Mouse (Mus musculus) limb, embryonic 13.5 days (tissue): Measurements from ENCODE around the gene Lrrc49. TPM values are rescaled to one million over a fixed set of nuclear protein-coding genes. Genes with fewer than 3 reads are reported as not detected.

Source experiments
- ATAC-seq: fragments of 200-750 bp; cut with Nextera tagmentation; 2 replicates; pipeline ENCODE4 v1.8.0; 2017; ENCODE audit warnings: low read depth, moderate number of reproducible peaks, moderate TSS enrichment; ENCODE audit not compliant: low FRiP score
- H3K27ac ChIP-seq: fragments of 300-500 bp; sonication (generic); 2 replicates; pipeline ENCODE4 v1.5.1; 2015; ENCODE audit warnings: inconsistent platforms, mild to moderate bottlenecking, moderate library complexity
- H3K27me3 ChIP-seq: fragments of 300-500 bp; sonication (generic); 2 replicates; pipeline ENCODE4 v1.6.1; 2015; ENCODE audit warnings: mild to moderate bottlenecking, inconsistent platforms
- H3K36me3 ChIP-seq: fragments of 300-500 bp; sonication (generic); 2 replicates; pipeline ENCODE4 v1.6.1; 2015; ENCODE audit warnings: inconsistent platforms, mild to moderate bottlenecking, moderate library complexity
- H3K4me1 ChIP-seq: fragments of 300-500 bp; sonication (generic); 2 replicates; pipeline ENCODE4 v1.6.1; 2015; ENCODE audit warnings: inconsistent platforms
- H3K4me2 ChIP-seq: fragments of 300-500 bp; sonication (generic); replicated peaks from 2 replicates; pipeline ENCODE4 v1.6.1; 2015; ENCODE audit warnings: inconsistent platforms, mild to moderate bottlenecking, moderate library complexity
- H3K4me3 ChIP-seq: fragments of 300-500 bp; sonication (generic); 2 replicates; pipeline ENCODE4 v1.5.1; 2015; ENCODE audit warnings: moderate library complexity, mild to moderate bottlenecking, inconsistent platforms
- H3K9ac ChIP-seq: fragments of 300-500 bp; sonication (generic); 2 replicates; pipeline ENCODE4 v1.6.1; 2015; ENCODE audit warnings: mild to moderate bottlenecking, inconsistent platforms
- H3K9me3 ChIP-seq: fragments of 300-500 bp; sonication (generic); 2 replicates; pipeline ENCODE4 v1.6.1; 2016; ENCODE audit warnings: inconsistent platforms
- WGBS: fragments of 180-500 bp; shearing (Covaris S2); methylation state at CpG from one replicate; pipeline ENCODE4 v1.1.7; 2015; 5-methylcytosine and 5-hydroxymethylcytosine counted together
- polyA plus RNA-seq: library from polyadenylated mRNA; unstranded; fragments of >200 nt; fragmentation: Nextera tagmentation; extraction: Ambion mirVana; gene quantifications from 2 replicates; pipeline ENCODE4 v1.2.1, GENCODE M21; 2015

The Lrrc49 gene
- polyA plus RNA-seq, 1 experiment from 2014 or later = 16.9 TPM

DNA sequence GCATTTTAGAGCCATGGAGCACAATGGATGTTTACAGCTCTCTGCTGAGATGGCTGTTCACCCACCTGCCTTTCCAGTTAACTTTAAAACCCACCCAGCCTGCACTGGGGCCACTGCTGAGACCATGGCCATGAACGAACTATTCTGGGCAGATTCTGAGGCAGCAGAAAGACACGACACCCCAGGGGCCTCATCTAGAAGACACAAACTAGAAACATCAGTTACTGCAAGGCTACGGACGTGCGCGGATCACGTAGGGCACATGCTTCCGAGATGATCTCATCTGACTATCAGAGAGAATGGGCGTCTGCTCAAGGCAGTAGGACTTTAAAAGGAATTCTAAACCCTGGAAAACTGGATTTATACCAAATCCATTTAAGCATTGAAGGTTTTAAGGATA is 71.0 kb downstream of the Lrrc49 start:
- Histone ChIP-seq H3K4me3 (no peak overlapping the region), H3K36me3 (peaks cover 6% of the 10 kb centered on the region), H3K27ac (no peak overlapping the region), H3K4me1 (no peaks in the 10 kb centered on the region), H3K27me3 (no peaks in the 10 kb centered on the region), H3K9ac (no peak overlapping the region), H3K4me2 (no peak overlapping the region), H3K9me3 (no peaks in the 10 kb centered on the region)
- WGBS = 63% methylated on average over 9 of the region's 9 CpGs
- ATAC-seq = no peak

GRCm38 (mm10) chr9:60616359-60616758 is 71.6 kb downstream of the Lrrc49 start:
- 82% methylated on average over 7 of the region's 7 CpGs for WGBS
- H3K27ac ChIP-seq = no peak overlapping the region
- H3K9me3 ChIP-seq = no peaks in the 10 kb centered on the region

GRCm38 (mm10) chr9:60612260-60612659 is 75.7 kb downstream of the Lrrc49 start:
- Histone ChIP-seq H3K4me3 (no peak overlapping the region), H3K9me3 (no peaks in the 10 kb centered on the region), H3K4me2 (no peak overlapping the region), H3K27me3 (no peaks in the 10 kb centered on the region), H3K9ac (no peak overlapping the region), H3K4me1 (peaks cover 4% of the 10 kb centered on the region), H3K27ac (no peak overlapping the region), H3K36me3 (peaks cover 6% of the 10 kb centered on the region)
- 80% methylated on average over 2 of the region's 2 CpGs for WGBS
- ATAC-seq = no peak

More at GRCm38 (mm10) chr9:60616359-60616758, 71.6 kb downstream of the Lrrc49 start:
- no peak for ATAC-seq
- H3K27me3 ChIP-seq = no peaks in the 10 kb centered on the region
- H3K4me3 ChIP-seq = no peak overlapping the region
- no peaks in the 10 kb centered on the region for H3K4me1 ChIP-seq
- H3K36me3 ChIP-seq = peaks cover 6% of the 10 kb centered on the region
- no peak overlapping the region for H3K9ac ChIP-seq
- no peak overlapping the region for H3K4me2 ChIP-seq

GRCm38 (mm10) chr9:60610194-60610593 is 77.8 kb downstream of the Lrrc49 start:
- Histone ChIP-seq H3K4me1 (peaks cover 10% of the 10 kb centered on the region), H3K27ac (no peak overlapping the region), H3K4me3 (no peak overlapping the region), H3K9ac (no peak overlapping the region), H3K4me2 (no peak overlapping the region), H3K36me3 (peaks cover 6% of the 10 kb centered on the region), H3K27me3 (no peaks in the 10 kb centered on the region), H3K9me3 (no peaks in the 10 kb centered on the region)
- no peak for ATAC-seq
- 71% methylated on average over 13 of the region's 13 CpGs for WGBS

DNA sequence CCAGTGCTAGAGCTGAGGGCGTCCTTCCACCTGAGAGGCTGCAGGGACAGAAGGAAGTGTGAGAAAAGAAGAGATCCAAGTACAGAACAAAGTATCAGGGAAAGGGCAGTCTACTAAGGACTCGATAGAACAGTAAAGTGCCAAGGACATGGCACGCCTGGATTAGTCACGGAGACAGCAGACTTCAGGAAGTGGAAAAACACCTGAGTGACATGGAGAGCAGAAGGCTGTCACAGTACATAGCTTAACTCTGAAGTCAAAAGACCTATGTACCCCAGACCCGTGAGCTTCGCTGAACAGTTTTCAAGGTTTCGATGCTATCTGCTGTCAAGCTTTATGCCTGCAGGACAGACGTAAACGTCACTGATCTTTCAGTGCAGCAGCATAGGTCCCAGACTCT is 79.1 kb downstream of the Lrrc49 start:
- 84% methylated on average over 9 of the region's 9 CpGs for WGBS
- no peaks in the 10 kb centered on the region for H3K27me3 ChIP-seq
- H3K9ac ChIP-seq = no peak overlapping the region
- ATAC-seq = no peak
- H3K4me2 ChIP-seq = no peak overlapping the region
- H3K4me3 ChIP-seq = no peak overlapping the region
- H3K36me3 ChIP-seq = peaks cover 6% of the 10 kb centered on the region
- H3K27ac ChIP-seq = no peak overlapping the region
- H3K9me3 ChIP-seq = no peaks in the 10 kb centered on the region
- peaks cover 10% of the 10 kb centered on the region for H3K4me1 ChIP-seq

DNA sequence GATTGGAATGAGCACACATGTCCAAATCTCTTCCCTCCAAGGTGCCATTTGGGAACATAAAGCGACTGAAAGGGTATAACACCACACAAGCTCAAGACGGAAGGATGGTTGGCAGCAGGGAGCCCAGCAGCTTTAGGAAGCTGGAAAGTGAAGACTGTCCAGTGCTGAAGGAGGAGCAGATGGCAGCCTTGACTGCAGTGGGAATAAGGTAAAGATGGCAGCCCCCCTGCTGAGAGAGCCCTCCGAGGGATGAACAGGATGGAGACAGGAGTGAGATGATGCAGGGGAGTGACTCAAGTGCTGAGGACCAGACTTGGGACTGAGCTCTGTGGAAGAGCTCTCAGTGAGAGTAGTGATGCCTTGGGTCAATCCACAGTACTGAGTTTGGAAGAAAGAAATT is 79.9 kb downstream of the Lrrc49 start:
- Histone ChIP-seq H3K27me3 (no peaks in the 10 kb centered on the region), H3K27ac (no peak overlapping the region), H3K4me2 (no peak overlapping the region), H3K9me3 (no peaks in the 10 kb centered on the region), H3K9ac (no peak overlapping the region), H3K4me1 (peaks cover 10% of the 10 kb centered on the region), H3K4me3 (no peak overlapping the region), H3K36me3 (peaks cover 4% of the 10 kb centered on the region)
- WGBS = 83% methylated on average over 3 of the region's 3 CpGs
- no peak for ATAC-seq

GRCm38 (mm10) chr9:60604971-60605370 is 83.0 kb downstream of the Lrrc49 start:
- no peak for ATAC-seq
- H3K36me3 ChIP-seq = peaks cover 6% of the 10 kb centered on the region; the same call in 1 of the 2 replicates
- H3K9me3 ChIP-seq = no peaks in the 10 kb centered on the region
- no peak overlapping the region for H3K9ac ChIP-seq
- H3K27me3 ChIP-seq = no peaks in the 10 kb centered on the region
- WGBS = 79% methylated on average over 2 of the region's 2 CpGs
- H3K4me1 ChIP-seq = peaks cover 10% of the 10 kb centered on the region
- no peak overlapping the region for H3K4me3 ChIP-seq
- no peak overlapping the region for H3K27ac ChIP-seq
- no peak overlapping the region for H3K4me2 ChIP-seq

DNA sequence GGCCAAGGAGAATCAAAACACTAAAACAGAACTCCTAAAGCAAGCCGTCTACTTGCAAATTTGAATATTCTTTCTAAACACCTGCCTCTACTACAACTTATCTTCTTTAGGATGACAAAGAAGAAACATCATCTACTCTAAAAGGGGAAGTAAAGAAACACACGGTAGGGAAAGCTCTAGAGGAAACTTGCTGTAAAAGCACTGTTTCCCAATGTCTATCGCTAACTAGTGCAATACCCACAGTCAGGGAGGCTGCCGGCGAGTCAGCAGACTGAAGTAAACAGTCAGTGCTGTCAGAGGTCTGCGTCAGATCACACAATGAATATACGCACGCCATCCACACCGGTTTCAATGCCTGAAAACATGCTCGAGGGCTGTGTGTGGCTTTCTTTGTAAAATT is 86.0 kb downstream of the Lrrc49 start:
- Histone ChIP-seq H3K36me3 (0 out of 2 replicates have a peak, but pooled peaks cover 6% of the 10 kb centered on the region), H3K27ac (no peak overlapping the region), H3K4me2 (no peak overlapping the region), H3K9me3 (no peaks in the 10 kb centered on the region), H3K27me3 (no peaks in the 10 kb centered on the region), H3K4me3 (no peak overlapping the region), H3K9ac (no peak overlapping the region), H3K4me1 (peaks cover 3% of the 10 kb centered on the region)
- WGBS = 87% methylated on average over 10 of the region's 10 CpGs
- no peak for ATAC-seq

GRCm38 (mm10) chr9:60600273-60600672 is 87.7 kb downstream of the Lrrc49 start:
- no peak for ATAC-seq

GRCm38 (mm10) chr9:60599489-60599888 is 88.5 kb downstream of the Lrrc49 start:
- no peaks in the 10 kb centered on the region for H3K9me3 ChIP-seq
- H3K36me3 ChIP-seq = 0 out of 2 replicates have a peak, but pooled peaks cover 8% of the 10 kb centered on the region
- no peaks in the 10 kb centered on the region for H3K27me3 ChIP-seq
- no peak for ATAC-seq
- 63% methylated on average over 2 of the region's 2 CpGs for WGBS
- H3K4me1 ChIP-seq = no peaks in the 10 kb centered on the region
- H3K9ac ChIP-seq = no peak overlapping the region
- H3K4me3 ChIP-seq = no peak overlapping the region
- no peak overlapping the region for H3K4me2 ChIP-seq
- H3K27ac ChIP-seq = no peak overlapping the region

More at GRCm38 (mm10) chr9:60600273-60600672, 87.7 kb downstream of the Lrrc49 start:
- Histone ChIP-seq H3K36me3 (0 out of 2 replicates have a peak, but pooled peaks cover 8% of the 10 kb centered on the region), H3K4me1 (no peaks in the 10 kb centered on the region), H3K4me2 (no peak overlapping the region), H3K9ac (no peak overlapping the region), H3K27ac (no peak overlapping the region), H3K4me3 (no peak overlapping the region), H3K9me3 (no peaks in the 10 kb centered on the region), H3K27me3 (no peaks in the 10 kb centered on the region)
- 90% methylated on average over 4 of the region's 4 CpGs for WGBS

- Histone ChIP-seq H3K4me1 (0 out of 2 replicates have a peak, but pooled peaks cover 3% of the 10 kb centered on the region), H3K9me3 (no peaks in the 10 kb centered on the region), H3K27me3 (no peaks in the 10 kb centered on the region), H3K4me3 (no peak overlapping the region), H3K36me3 (peaks cover 7% of the 10 kb centered on the region), H3K9ac (no peak overlapping the region), H3K27ac (no peak overlapping the region), H3K4me2 (no peak overlapping the region)
- 63% methylated on average over 7 of the region's 7 CpGs for WGBS
- ATAC-seq = no peak
These were observed 92.6 kb downstream of the Lrrc49 start for GRCm38 (mm10) chr9:60595406-60595805.

DNA sequence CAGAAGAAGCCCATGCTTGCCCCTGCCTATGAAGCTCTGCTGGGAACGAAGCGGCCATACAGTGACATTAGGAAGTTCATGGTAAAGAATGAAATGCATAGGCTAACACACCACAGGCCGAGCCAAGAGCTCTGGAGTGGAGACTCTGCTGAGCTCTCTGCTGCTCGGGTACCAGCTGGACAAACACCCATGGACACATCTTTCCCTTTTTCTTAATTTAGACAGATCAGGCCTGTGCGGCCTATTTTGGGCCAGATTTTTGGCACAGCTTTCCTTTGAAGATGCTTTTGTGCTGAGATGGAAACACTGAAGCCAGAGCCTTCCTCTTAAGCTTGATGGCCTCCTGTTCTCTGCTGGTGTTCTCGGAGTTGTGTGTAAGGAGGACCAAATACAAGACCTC is 95.0 kb downstream of the Lrrc49 start:
- H3K27ac ChIP-seq = no peak overlapping the region
- no peak overlapping the region for H3K9ac ChIP-seq
- H3K9me3 ChIP-seq = no peaks in the 10 kb centered on the region
- WGBS = 90% methylated on average over 6 of the region's 6 CpGs
- no peak for ATAC-seq
- H3K36me3 ChIP-seq = peaks cover 7% of the 10 kb centered on the region
- 0 out of 2 replicates have a peak, but pooled peaks cover 3% of the 10 kb centered on the region for H3K4me1 ChIP-seq
- H3K4me3 ChIP-seq = no peak overlapping the region
- no peaks in the 10 kb centered on the region for H3K27me3 ChIP-seq
- H3K4me2 ChIP-seq = no peak overlapping the region

- Histone ChIP-seq H3K9me3 (no peaks in the 10 kb centered on the region), H3K4me2 (no peak overlapping the region), H3K4me1 (0 out of 2 replicates have a peak, but pooled peaks cover 3% of the 10 kb centered on the region), H3K36me3 (peaks cover 11% of the 10 kb centered on the region), H3K4me3 (no peak overlapping the region), H3K9ac (no peak overlapping the region), H3K27ac (no peak overlapping the region), H3K27me3 (no peaks in the 10 kb centered on the region)
- ATAC-seq = no peak
- WGBS = 71% methylated on average over 5 of the region's 5 CpGs
These were observed 95.6 kb downstream of the Lrrc49 start for GRCm38 (mm10) chr9:60592363-60592762.
